Mouse (Mus musculus) small intestine, adult 2 months (tissue): ENCODE data around the gene Ablim2.

ENCODE experiments used
- CTCF ChIP-seq: fragments of 200-500 bp; IDR thresholded peaks from 2 replicates; pipeline ENCODE4 v1.5.1; 2012; ENCODE audit warnings: low read depth, mild to moderate bottlenecking, control low read depth, inconsistent platforms, low read length, moderate library complexity, mixed read lengths; ENCODE audit not compliant: insufficient replicate concordance, insufficient read length; ENCODE audit errors: extremely low read depth
- POLR2A ChIP-seq: fragments of 200-500 bp; IDR thresholded peaks from 2 replicates; pipeline ENCODE4 v1.6.1; 2012; ENCODE audit warnings: low read depth, mild to moderate bottlenecking, control low read depth, inconsistent platforms, low read length, moderate library complexity

GRCm38 (mm10) chr5:35907633-35908426, 150.2 kb downstream of the Ablim2 start:
- TF ChIP-seq POLR2A, result no peak
- TF ChIP-seq CTCF, result no peak
